Mouse (Mus musculus): Measurements from ENCODE around the gene Rcc1l.

GRCm38 (mm10) chr5:134141236-134141635 is 35.3 kb downstream of the Rcc1l start:
- TF ChIP-seq CTCF (IDR thresholded peaks at IDR 0.05; ENCODE audit: low read depth) (no peak), EP300 (optimal IDR thresholded peaks at IDR 0.05) (no peak)
